Mouse (Mus musculus): ENCODE measurements around the gene Oma1. TPM values are rescaled to one million over a fixed set of nuclear protein-coding genes. Genes with fewer than 3 reads are reported as not detected.

Oma1 gene
- polyA plus RNA-seq, 1 experiment from 2014 or later: 17.8 TPM

DNA sequence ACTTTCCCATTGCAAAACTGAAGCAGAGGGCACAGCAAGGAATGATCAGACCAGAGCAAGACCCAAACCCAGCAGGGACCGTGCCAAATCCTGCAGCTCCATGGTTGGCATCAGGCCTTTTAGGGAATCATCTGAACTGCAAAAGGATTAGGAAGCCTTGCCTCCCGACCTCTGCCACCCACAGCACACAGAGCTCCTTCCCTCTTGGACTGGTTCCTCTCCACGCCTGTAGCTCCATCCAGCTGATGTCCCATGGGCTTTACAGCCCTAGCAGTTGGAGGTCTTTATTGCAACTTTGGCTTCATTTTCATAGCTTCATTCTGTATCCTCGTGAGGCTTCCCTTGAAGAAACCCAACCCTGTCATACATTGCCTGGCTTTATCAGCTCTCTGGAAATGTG lies 71.4 kb downstream of the Oma1 start:
- no peaks in the 10 kb centered on the region for H3K9me3 ChIP-seq
- H3K36me3 ChIP-seq (replicated peaks): no peaks in the 10 kb centered on the region
- 76% methylated on average over 4 of the region's 4 CpGs for WGBS
- H3K4me1 ChIP-seq: peaks cover 14% of the 10 kb centered on the region
- no peak overlapping the region for H3K27ac ChIP-seq
- no peaks in the 10 kb centered on the region for H3K27me3 ChIP-seq (ENCODE audit: poor library complexity, severe bottlenecking)
- no peak overlapping the region for H3K4me3 ChIP-seq
- DNase-seq (ENCODE audit: extremely low spot score, low spot score): no peak

DNA sequence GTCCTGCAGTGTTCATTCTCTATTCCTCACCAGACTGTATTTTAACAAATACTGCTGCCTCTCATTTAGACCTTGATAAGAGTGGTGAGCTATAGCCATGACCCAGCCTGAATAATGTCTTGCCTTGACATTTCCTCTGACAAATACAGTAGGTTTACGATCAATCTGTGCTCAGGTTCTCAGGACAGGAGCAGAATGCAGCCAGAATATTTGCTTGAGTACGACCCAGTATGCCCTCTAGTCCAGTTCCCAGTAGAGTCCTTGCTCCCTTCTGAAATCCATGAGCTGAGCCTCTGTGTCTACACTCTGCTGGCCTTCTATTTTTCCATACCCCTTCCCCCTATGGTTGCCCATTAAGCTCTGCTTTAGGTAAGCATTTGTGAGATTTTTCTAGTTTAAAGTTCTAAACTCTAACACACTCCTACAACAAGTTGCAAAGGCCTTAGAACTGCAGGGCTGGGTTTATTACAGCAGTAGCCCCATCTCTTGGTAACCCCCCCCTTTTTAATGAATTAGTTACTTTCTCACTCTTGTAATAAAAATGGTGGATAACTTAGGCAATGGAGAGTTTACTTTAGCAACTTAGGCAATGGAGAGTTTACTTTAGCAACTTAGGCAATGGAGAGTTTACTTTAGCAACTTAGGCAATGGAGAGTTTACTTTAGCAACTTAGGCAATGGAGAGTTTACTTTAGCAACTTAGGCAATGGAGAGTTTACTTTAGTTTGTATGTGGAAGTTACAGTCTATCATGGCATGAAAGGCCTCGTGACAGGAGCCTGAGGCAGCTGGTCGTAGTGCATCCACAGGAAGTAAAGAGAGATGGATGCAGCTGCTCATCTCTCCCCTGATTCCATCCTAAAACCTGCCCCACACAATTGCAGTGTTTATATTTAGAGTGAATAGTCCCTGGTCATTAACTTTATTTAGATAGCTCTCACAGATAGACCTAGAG lies 72.5 kb downstream of the Oma1 start:
- 89% methylated on average over 4 of the region's 4 CpGs for WGBS
- H3K9me3 ChIP-seq: no peaks in the 10 kb centered on the region
- H3K27me3 ChIP-seq (ENCODE audit: poor library complexity, severe bottlenecking): no peaks in the 10 kb centered on the region
- no peak overlapping the region for H3K4me3 ChIP-seq
- H3K27ac ChIP-seq: no peak overlapping the region
- H3K36me3 ChIP-seq (replicated peaks): no peaks in the 10 kb centered on the region
- peaks cover 19% of the 10 kb centered on the region for H3K4me1 ChIP-seq
- no peak for DNase-seq (ENCODE audit: extremely low spot score, low spot score)

DNA sequence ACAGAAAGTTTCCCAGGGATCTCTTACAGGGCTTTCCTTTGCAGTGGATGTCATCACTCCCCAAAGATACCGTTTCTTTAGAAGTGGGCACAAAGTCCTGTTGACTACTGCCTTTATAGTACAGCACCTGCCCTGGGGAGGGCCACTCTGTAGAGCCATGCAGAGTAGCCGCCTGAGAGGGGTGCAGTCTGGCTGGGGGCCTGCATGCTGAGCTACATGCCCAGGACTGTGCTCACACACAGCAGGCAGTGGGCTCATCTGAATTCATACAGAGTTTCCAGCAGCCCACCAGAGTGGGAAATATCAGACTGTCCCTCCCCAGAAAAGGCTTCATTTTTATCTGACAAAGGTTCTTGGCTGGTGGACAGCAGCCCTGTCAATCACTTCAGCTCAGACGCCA lies 73.7 kb downstream of the Oma1 start:
- Histone ChIP-seq H3K27ac (no peak overlapping the region), H3K4me3 (no peak overlapping the region), H3K36me3 (replicated peaks) (no peaks in the 10 kb centered on the region), H3K9me3 (no peaks in the 10 kb centered on the region), H3K4me1 (peaks cover 24% of the 10 kb centered on the region), H3K27me3 (ENCODE audit: poor library complexity, severe bottlenecking) (no peaks in the 10 kb centered on the region)
- DNase-seq (ENCODE audit: extremely low spot score, low spot score): no peak
- WGBS: 77% methylated on average over 3 of the region's 3 CpGs

DNA sequence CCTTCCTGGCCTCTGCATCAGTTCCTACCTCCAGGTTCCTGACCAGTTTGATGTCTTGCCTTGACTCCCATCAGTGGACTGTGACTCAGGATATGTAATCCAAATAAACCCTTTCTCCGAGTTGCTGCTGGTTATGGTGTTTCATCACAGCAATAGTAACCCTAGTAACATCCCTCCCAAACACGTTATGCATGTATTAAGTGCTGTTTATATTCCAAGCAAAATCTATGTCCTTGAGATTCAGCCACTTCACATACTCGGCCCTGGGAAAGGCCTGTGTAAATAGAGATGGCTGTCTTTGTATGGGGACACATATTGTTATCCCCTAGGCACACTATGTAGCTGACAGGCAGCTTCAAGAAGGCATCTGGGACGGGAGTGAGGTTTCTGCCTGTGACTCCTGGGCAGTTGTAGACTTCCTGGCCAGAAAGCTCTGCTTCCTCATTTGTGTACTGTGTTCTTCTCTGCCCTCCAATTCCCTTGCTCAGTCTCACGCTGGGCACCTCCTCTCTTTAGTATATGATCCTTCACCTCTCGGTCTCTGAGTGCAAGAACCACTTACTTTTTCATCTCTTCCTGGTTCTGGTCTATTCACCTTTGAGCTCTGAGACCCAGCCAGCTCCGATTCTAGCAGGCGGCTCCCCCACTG lies 75.0 kb downstream of the Oma1 start:
- no peak for DNase-seq (ENCODE audit: extremely low spot score, low spot score)
- 87% methylated on average over 8 of the region's 8 CpGs for WGBS
- Histone ChIP-seq H3K27me3 (ENCODE audit: poor library complexity, severe bottlenecking) (no peaks in the 10 kb centered on the region), H3K27ac (no peak overlapping the region), H3K36me3 (replicated peaks) (no peaks in the 10 kb centered on the region), H3K4me1 (peaks cover 24% of the 10 kb centered on the region), H3K4me3 (no peak overlapping the region), H3K9me3 (no peaks in the 10 kb centered on the region)

DNA sequence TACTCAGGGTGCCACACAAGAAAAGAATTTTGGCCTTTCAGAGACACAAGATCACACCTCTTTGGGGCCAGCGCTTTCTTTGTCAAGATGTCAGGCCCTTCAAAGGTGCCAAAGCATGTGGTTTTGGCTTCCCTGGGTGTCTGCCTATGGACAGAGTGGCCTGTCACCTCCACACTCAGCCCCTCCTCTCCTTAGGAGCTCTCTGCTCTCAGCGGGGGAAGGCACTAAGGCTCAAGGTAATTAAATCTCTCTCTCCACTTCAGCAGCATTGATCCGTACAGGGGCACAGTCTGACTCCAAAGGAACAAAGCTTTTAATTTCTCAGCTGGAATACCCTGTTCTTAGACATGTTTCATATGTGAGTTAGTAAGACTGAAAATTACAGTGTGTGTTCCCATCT lies 76.0 kb downstream of the Oma1 start:
- 17% methylated on average over 3 of the region's 3 CpGs for WGBS
- Histone ChIP-seq H3K9me3 (no peaks in the 10 kb centered on the region), H3K4me3 (no peak overlapping the region), H3K27ac (no peak overlapping the region), H3K36me3 (replicated peaks) (no peaks in the 10 kb centered on the region), H3K4me1 (peaks cover 24% of the 10 kb centered on the region), H3K27me3 (ENCODE audit: poor library complexity, severe bottlenecking) (no peaks in the 10 kb centered on the region)
- no peak for DNase-seq (ENCODE audit: extremely low spot score, low spot score)

DNA sequence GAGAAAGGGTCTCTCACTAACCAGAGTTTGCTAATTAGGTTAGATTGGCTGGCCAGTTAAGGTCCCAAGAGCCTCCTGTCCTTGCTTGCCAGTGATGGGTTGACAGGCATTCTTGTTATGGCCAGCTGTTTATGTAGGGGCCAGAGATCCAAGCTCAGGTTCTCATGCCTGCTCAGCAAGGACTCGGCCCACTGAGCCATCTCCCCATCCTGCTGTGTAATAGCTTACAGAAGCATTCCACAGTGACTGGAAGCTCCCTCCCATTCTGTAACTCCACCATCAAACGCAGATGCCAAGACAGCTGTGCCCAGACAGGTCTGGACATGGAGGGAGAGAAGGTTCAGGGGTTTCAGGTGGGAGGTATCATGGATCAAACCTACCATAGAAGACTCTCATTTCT lies 76.9 kb downstream of the Oma1 start:
- H3K36me3 ChIP-seq (replicated peaks): no peaks in the 10 kb centered on the region
- no peak for DNase-seq (ENCODE audit: extremely low spot score, low spot score)

DNA sequence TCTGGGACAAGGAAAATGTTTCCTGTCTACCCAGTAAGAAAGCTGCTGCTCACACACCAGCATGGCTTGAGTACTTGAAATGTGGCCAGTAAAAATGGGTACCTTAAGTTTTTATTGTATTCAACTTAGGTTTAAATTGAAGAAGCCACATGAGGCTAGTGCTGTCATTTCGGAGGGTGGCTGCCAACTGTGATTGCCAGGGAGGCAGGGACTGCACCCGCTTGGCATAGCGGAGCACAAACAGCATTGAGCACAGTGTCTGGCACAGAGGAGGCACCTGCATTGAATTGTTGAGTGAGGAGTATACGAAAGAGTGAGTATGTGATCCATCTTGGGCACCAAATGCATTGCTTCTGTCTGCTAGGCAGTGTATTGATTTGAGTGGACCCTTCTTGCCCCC lies 81.5 kb downstream of the Oma1 start:
- Histone ChIP-seq H3K4me1 (peaks cover 15% of the 10 kb centered on the region), H3K9me3 (no peaks in the 10 kb centered on the region), H3K27ac (no peak overlapping the region), H3K27me3 (ENCODE audit: poor library complexity, severe bottlenecking) (no peaks in the 10 kb centered on the region), H3K36me3 (replicated peaks) (no peaks in the 10 kb centered on the region), H3K4me3 (no peak overlapping the region)
- DNase-seq (ENCODE audit: extremely low spot score, low spot score): no peak
- 86% methylated on average over 4 of the region's 4 CpGs for WGBS

More for the DNA sequence above, 76.9 kb downstream of the Oma1 start:
- H3K27ac ChIP-seq: no peak overlapping the region
- no peaks in the 10 kb centered on the region for H3K27me3 ChIP-seq (ENCODE audit: poor library complexity, severe bottlenecking)
- H3K4me1 ChIP-seq: peaks cover 27% of the 10 kb centered on the region
- 76% methylated on average over 2 of the region's 2 CpGs for WGBS
- H3K4me3 ChIP-seq: no peak overlapping the region
- H3K9me3 ChIP-seq: no peaks in the 10 kb centered on the region

DNA sequence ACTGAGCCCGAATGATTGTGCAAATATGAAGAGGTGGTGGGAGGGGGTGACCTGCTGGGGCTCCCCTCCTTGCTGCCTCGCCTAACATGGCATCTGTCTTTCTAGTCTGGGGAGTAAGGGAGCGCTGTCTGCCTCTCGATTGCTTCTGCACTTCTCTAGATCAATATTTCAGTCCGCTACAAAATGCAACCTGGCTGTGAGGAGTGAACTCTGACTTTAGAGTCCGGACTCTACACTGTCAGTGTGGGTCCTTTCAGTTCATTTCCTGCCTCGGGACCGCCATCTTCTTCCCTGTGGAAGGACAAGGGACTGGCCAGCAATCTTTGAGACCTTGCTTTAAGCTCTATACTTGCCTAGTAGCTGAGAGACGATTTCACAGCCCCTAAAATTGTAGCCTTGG lies 82.3 kb downstream of the Oma1 start:
- Histone ChIP-seq H3K27ac (no peak overlapping the region), H3K36me3 (replicated peaks) (no peaks in the 10 kb centered on the region), H3K9me3 (no peaks in the 10 kb centered on the region), H3K27me3 (ENCODE audit: poor library complexity, severe bottlenecking) (no peaks in the 10 kb centered on the region), H3K4me3 (no peak overlapping the region), H3K4me1 (peaks cover 10% of the 10 kb centered on the region)
- DNase-seq (ENCODE audit: extremely low spot score, low spot score): no peak
- WGBS: 84% methylated on average over 9 of the region's 9 CpGs

DNA sequence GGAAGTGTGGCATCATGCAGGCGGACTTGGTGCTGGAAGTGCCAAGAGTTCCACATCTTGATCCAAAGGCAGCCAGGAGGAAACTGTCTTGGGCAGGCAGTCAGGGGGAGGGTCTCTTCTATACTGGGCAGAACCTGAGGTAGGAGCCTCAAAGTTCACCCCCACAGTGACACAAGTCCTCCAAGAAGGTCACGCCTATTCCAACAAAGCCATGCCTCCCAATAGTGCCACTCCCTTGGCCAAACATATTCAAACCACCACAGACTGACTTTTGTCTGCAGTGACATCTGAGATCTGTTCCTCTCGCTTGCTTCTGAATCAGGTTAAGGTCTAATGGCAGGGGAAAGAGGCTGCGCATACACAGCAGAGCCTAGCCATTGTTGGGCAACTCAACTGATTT lies 83.3 kb downstream of the Oma1 start:
- Histone ChIP-seq H3K27me3 (ENCODE audit: poor library complexity, severe bottlenecking) (no peaks in the 10 kb centered on the region), H3K4me1 (peaks cover 6% of the 10 kb centered on the region; the same call in 1 of the 2 replicates), H3K4me3 (no peak overlapping the region), H3K27ac (no peak overlapping the region), H3K36me3 (replicated peaks) (no peaks in the 10 kb centered on the region), H3K9me3 (no peaks in the 10 kb centered on the region)
- WGBS: 88% methylated on average over 4 of the region's 4 CpGs
- DNase-seq (ENCODE audit: extremely low spot score, low spot score): no peak

DNA sequence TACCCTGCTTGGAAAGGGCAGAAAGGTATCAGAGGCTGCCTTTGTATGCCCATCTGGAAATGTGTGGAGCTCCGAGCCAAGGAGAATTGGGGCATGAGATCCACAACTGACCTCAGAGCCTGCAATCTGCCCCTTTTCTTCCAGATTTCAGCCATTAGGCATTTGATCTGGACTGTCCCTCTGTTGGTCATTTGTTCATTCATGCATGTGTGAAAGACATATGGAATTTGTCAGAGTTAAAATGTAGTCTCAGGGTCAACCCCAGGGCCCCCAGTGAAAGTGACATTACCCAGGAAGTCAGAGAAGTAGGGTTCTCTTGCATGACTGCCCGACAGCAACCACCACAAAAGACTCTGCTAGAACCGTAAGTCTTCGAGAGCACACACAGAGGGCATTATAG lies 89.0 kb downstream of the Oma1 start:
- Histone ChIP-seq H3K4me3 (no peak overlapping the region), H3K27ac (no peak overlapping the region), H3K27me3 (ENCODE audit: poor library complexity, severe bottlenecking) (no peaks in the 10 kb centered on the region), H3K36me3 (replicated peaks) (no peaks in the 10 kb centered on the region), H3K9me3 (no peaks in the 10 kb centered on the region), H3K4me1 (no peaks in the 10 kb centered on the region)
- WGBS: 74% methylated on average over 4 of the region's 4 CpGs
- DNase-seq (ENCODE audit: extremely low spot score, low spot score): no peak

DNA sequence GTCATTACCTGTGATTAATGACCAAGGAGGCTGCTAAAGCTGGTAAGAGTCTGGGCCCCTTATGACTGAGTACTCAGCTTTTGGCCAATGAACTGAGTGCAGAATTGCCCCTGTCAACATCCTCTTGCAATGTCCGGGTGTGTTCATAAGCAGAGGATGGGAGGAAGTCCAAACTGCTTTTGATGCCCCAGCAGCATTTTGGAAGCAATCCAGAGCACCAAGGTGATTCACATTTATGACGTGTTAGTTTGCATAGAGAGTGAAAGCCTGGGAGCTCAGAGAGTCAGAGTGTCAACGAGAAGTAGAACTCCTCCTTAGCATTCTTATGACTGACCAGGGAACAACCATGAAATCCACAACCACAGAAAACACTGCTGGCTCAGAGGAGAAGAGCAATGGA lies 91.7 kb downstream of the Oma1 start:
- Histone ChIP-seq H3K27me3 (ENCODE audit: poor library complexity, severe bottlenecking) (no peaks in the 10 kb centered on the region), H3K27ac (no peak overlapping the region), H3K4me3 (no peak overlapping the region), H3K9me3 (no peaks in the 10 kb centered on the region), H3K36me3 (replicated peaks) (no peaks in the 10 kb centered on the region), H3K4me1 (peaks cover 4% of the 10 kb centered on the region; the same call in 1 of the 2 replicates)
- DNase-seq (ENCODE audit: extremely low spot score, low spot score): no peak
- 89% methylated on average over 3 of the region's 3 CpGs for WGBS

DNA sequence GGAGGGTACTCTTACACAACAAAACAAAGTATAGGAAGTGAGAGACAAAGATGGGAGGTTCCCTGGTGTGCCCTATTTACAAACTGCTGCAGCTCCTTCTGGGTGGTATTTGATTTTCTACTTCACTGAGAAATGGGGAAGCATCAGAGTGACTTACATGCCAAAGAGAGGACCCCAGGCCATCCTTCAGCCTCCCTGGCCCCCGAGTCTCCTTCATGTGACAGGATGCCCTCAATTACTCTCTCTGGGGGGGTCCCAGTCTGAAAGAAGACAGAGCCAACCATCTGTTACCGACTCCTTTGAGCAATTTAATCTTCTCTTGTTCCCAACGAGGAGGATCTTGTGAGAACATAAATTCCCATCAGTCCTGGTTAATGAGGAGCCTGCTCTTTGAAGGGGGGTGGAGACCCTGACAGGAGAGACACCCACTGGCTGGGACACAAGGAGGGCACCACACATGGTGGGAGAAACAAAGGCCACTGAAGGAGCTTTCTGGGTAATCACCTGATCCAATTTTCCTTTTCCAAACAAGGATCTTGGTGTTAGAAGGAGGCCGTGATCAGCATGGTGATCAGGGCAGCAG lies 96.7 kb downstream of the Oma1 start:
- H3K9me3 ChIP-seq: no peaks in the 10 kb centered on the region
- WGBS: 13% methylated on average over 4 of the region's 4 CpGs
- DNase-seq (ENCODE audit: extremely low spot score, low spot score): no peak

More for the DNA sequence above, 96.7 kb downstream of the Oma1 start:
- Histone ChIP-seq H3K4me3 (no peak overlapping the region), H3K4me1 (peaks cover 8% of the 10 kb centered on the region; the same call in 1 of the 2 replicates), H3K27me3 (ENCODE audit: poor library complexity, severe bottlenecking) (no peaks in the 10 kb centered on the region), H3K27ac (no peak overlapping the region), H3K36me3 (replicated peaks) (no peaks in the 10 kb centered on the region)
